Mouse (Mus musculus) bone marrow, adult 2 months (tissue): ENCODE measurements around the gene Map2k7. TPM values are rescaled to one million over a fixed set of nuclear protein-coding genes. Genes with fewer than 3 reads are reported as not detected.
A peak's percentile ranks its signal among the peaks of the same experiment; 100 is the strongest.

Experiments used
- H3K27ac ChIP-seq: fragments of 200-500 bp; 2 replicates; pipeline ENCODE4 v1.5.1; 2012; ENCODE audit warnings: low read depth, mild to moderate bottlenecking, control low read depth, inconsistent platforms, low read length; ENCODE audit not compliant: control insufficient read depth, poor library complexity, insufficient read depth
- H3K4me1 ChIP-seq: fragments of 200-500 bp; 2 replicates; pipeline ENCODE4 v1.6.1; 2011; ENCODE audit warnings: low read length; ENCODE audit not compliant: control insufficient read depth, insufficient read depth
- H3K4me3 ChIP-seq: fragments of 200-500 bp; replicated peaks from 2 replicates; pipeline ENCODE3; 2011; ENCODE audit warnings: mild to moderate bottlenecking, low read depth, low read length, control low read depth; ENCODE audit not compliant: control insufficient read depth
- CTCF ChIP-seq: fragments of 200-500 bp; IDR thresholded peaks from 2 replicates; pipeline ENCODE4 v1.5.1; 2011; ENCODE audit warnings: low read length, control low read depth; ENCODE audit not compliant: control insufficient read depth, insufficient read depth
- POLR2A ChIP-seq: fragments of 200-500 bp; IDR thresholded peaks from 2 replicates; pipeline ENCODE4 v1.6.1; 2011; ENCODE audit warnings: low read depth, mild to moderate bottlenecking, control low read depth, low read length, borderline replicate concordance; ENCODE audit not compliant: control insufficient read depth
- WGBS: fragments of 180-500 bp; shearing (Covaris S2); methylation state at CpG from one replicate; pipeline ENCODE4 v1.1.7; 2018; 5-methylcytosine and 5-hydroxymethylcytosine counted together
- polyA plus RNA-seq: library from polyadenylated mRNA; stranded (reverse); fragments of >200 nt; gene quantifications from 2 replicates; pipeline ENCODE4 v1.2.4, GENCODE M21; 2011; ENCODE audit warnings: low replicate concordance; ENCODE audit not compliant: missing spikeins, insufficient read depth, insufficient read length

The Map2k7 gene
- 88.3 and 112 TPM in 2 replicates for polyA plus RNA-seq

- peaks cover 4% of the 10 kb centered on the region; the same call in 1 of the 2 replicates for H3K4me1 ChIP-seq
- TF ChIP-seq CTCF (peak; percentile 19; the same call in 1 of the 2 replicates), POLR2A (peak; percentile 72; the same call in 1 of the 2 replicates)
- WGBS: under 1% methylated on average over 71 of the region's 71 CpGs
These were observed at the start of gene Map2k7, which contains the start of gene Gm49320 for GRCm38 (mm10) chr8:4238434-4239192. Map2k7 (plus strand) TSS chr8:4238740. Gm49320 (plus strand) TSS chr8:4238865.

GRCm38 (mm10) chr8:4189031-4189722 is 49.4 kb upstream of the Map2k7 start:
- no peaks in the 10 kb centered on the region for H3K4me1 ChIP-seq
- H3K27ac ChIP-seq: peak overlapping the region; percentile 32; the same call in 1 of the 2 replicates
- WGBS: 59% methylated on average over 3 of the region's 3 CpGs
- no peak overlapping the region for H3K4me3 ChIP-seq
- TF ChIP-seq POLR2A (no peak), CTCF (no peak)

More at GRCm38 (mm10) chr8:4238434-4239192, at the start of gene Map2k7, which contains the start of gene Gm49320:
- H3K4me3 ChIP-seq: peak within 1 kb of the TSS; percentile 98
- peak within 1 kb of the TSS; percentile 91 for H3K27ac ChIP-seq

- no peak overlapping the region for H3K4me3 ChIP-seq
- no peak for TF ChIP-seq CTCF
- no peak for TF ChIP-seq POLR2A
- 92% methylated on average over 5 of the region's 5 CpGs for WGBS
These were observed 46.2 kb upstream of the Map2k7 start for GRCm38 (mm10) chr8:4192305-4192704.

GRCm38 (mm10) chr8:4192807-4193587 is 45.5 kb upstream of the Map2k7 start:
- 20% methylated on average over 18 of the region's 18 CpGs for WGBS
- H3K27ac ChIP-seq: no peak overlapping the region

More at GRCm38 (mm10) chr8:4192305-4192704, 46.2 kb upstream of the Map2k7 start:
- H3K27ac ChIP-seq: no peak overlapping the region
- H3K4me1 ChIP-seq: no peaks in the 10 kb centered on the region

GRCm38 (mm10) chr8:4193588-4193894 is 45.0 kb upstream of the Map2k7 start:
- TF ChIP-seq POLR2A (no peak), CTCF (no peak)
- H3K27ac ChIP-seq: no peak overlapping the region
- 56% methylated on average over 7 of the region's 7 CpGs for WGBS

More at GRCm38 (mm10) chr8:4192807-4193587, 45.5 kb upstream of the Map2k7 start:
- Histone ChIP-seq H3K4me3 (no peak overlapping the region), H3K4me1 (no peaks in the 10 kb centered on the region)
- TF ChIP-seq CTCF: peak; percentile 85
- TF ChIP-seq POLR2A: no peak

GRCm38 (mm10) chr8:4201321-4201720 is 37.2 kb upstream of the Map2k7 start:
- TF ChIP-seq CTCF: no peak
- TF ChIP-seq POLR2A: no peak
- Histone ChIP-seq H3K27ac (0 out of 2 replicates have a peak overlapping the region, but pooled peaks have one; percentile 2), H3K4me1 (peaks cover 1% of the 10 kb centered on the region; the same call in 1 of the 2 replicates), H3K4me3 (no peak overlapping the region)
- 24% methylated on average over 2 of the region's 2 CpGs for WGBS

More at GRCm38 (mm10) chr8:4193588-4193894, 45.0 kb upstream of the Map2k7 start:
- no peaks in the 10 kb centered on the region for H3K4me1 ChIP-seq
- H3K4me3 ChIP-seq: no peak overlapping the region

GRCm38 (mm10) chr8:4205246-4206123 is 33.1 kb upstream of the Map2k7 start:
- no peak for TF ChIP-seq POLR2A
- TF ChIP-seq CTCF: no peak
- Histone ChIP-seq H3K27ac (no peak overlapping the region), H3K4me3 (no peak overlapping the region), H3K4me1 (peaks cover 1% of the 10 kb centered on the region; the same call in 1 of the 2 replicates)
- 83% methylated on average over 38 of the region's 38 CpGs for WGBS
